Mouse (Mus musculus) kidney, adult 8-10 months (tissue): Measurements from ENCODE around the gene Cylc2.

Source experiments
- DNase-seq, 2 experiments: peaks; one replicate each; pipeline ENCODE4 v3.0.0; 2022

Gene Cylc2

GRCm38 (mm10) chr4:51216378-51216777 is at the start of gene Cylc2:
Cylc2 (plus strand) TSS chr4:51216678.
- DNase-seq = no peak
